Mouse (Mus musculus): ENCODE data around the gene Prlhr. TPM values are rescaled to one million over a fixed set of nuclear protein-coding genes. Genes with fewer than 3 reads are reported as not detected.

The Prlhr gene
- polyA plus RNA-seq, 1 experiment from 2014 or later = 0.19 TPM

GRCm38 (mm10) chr19:60465726-60466125, 2.4 kb downstream of the Prlhr start:
- no peak for ATAC-seq (replicated peaks; ENCODE audit: low FRiP score)
- no peaks in the 10 kb centered on the region for H3K9me3 ChIP-seq (replicated peaks)
- H3K4me1 ChIP-seq = peaks cover 21% of the 10 kb centered on the region
- no peak overlapping the region for H3K9ac ChIP-seq
- no peak overlapping the region for H3K27ac ChIP-seq
- H3K4me3 ChIP-seq (replicated peaks) = no peak overlapping the region
- WGBS = 62% methylated on average over 2 of the region's 2 CpGs
- H3K36me3 ChIP-seq = no peaks in the 10 kb centered on the region
- H3K4me2 ChIP-seq = no peak overlapping the region
- H3K27me3 ChIP-seq = peaks cover 41% of the 10 kb centered on the region

GRCm38 (mm10) chr19:60463896-60464295, 4.2 kb downstream of the Prlhr start:
- WGBS = 38% methylated on average over 3 of the region's 3 CpGs
- no peak overlapping the region for H3K4me2 ChIP-seq
- no peaks in the 10 kb centered on the region for H3K36me3 ChIP-seq
- H3K9ac ChIP-seq = no peak overlapping the region
- no peaks in the 10 kb centered on the region for H3K9me3 ChIP-seq (replicated peaks)
- H3K27ac ChIP-seq = no peak overlapping the region
- H3K27me3 ChIP-seq = peaks cover 41% of the 10 kb centered on the region
- ATAC-seq (replicated peaks; ENCODE audit: low FRiP score) = no peak
- peaks cover 21% of the 10 kb centered on the region for H3K4me1 ChIP-seq
- no peak overlapping the region for H3K4me3 ChIP-seq (replicated peaks)

- ATAC-seq (replicated peaks; ENCODE audit: low FRiP score) = no peak
- no peaks in the 10 kb centered on the region for H3K36me3 ChIP-seq
- no peaks in the 10 kb centered on the region for H3K9me3 ChIP-seq (replicated peaks)
- no peak overlapping the region for H3K4me2 ChIP-seq
- H3K27ac ChIP-seq = no peak overlapping the region
- no peak overlapping the region for H3K4me3 ChIP-seq (replicated peaks)
- H3K27me3 ChIP-seq = peaks cover 37% of the 10 kb centered on the region
- peaks cover 19% of the 10 kb centered on the region for H3K4me1 ChIP-seq
- WGBS = 69% methylated on average over 3 of the region's 3 CpGs
- H3K9ac ChIP-seq = no peak overlapping the region
Measured at GRCm38 (mm10) chr19:60463440-60463839, 4.7 kb downstream of the Prlhr start.

- H3K36me3 ChIP-seq = no peaks in the 10 kb centered on the region
- H3K4me3 ChIP-seq (replicated peaks) = no peak overlapping the region
- WGBS = 55% methylated on average over 2 of the region's 2 CpGs
- H3K9ac ChIP-seq = no peak overlapping the region
- H3K27me3 ChIP-seq = peaks cover 17% of the 10 kb centered on the region
- no peak overlapping the region for H3K27ac ChIP-seq
- H3K4me1 ChIP-seq = 0 out of 2 replicates have a peak, but pooled peaks cover 6% of the 10 kb centered on the region
- no peaks in the 10 kb centered on the region for H3K9me3 ChIP-seq (replicated peaks)
- no peak overlapping the region for H3K4me2 ChIP-seq
- no peak for ATAC-seq (replicated peaks; ENCODE audit: low FRiP score)
Measured at GRCm38 (mm10) chr19:60461476-60461875, 6.6 kb downstream of the Prlhr start.

GRCm38 (mm10) chr19:60459680-60460079, 8.4 kb downstream of the Prlhr start:
- no peak for ATAC-seq (replicated peaks; ENCODE audit: low FRiP score)
- no peak overlapping the region for H3K9ac ChIP-seq
- 41% methylated on average over 3 of the region's 3 CpGs for WGBS
- peaks cover 3% of the 10 kb centered on the region; the same call in 1 of the 2 replicates for H3K27me3 ChIP-seq
- no peak overlapping the region for H3K27ac ChIP-seq
- 0 out of 2 replicates have a peak, but pooled peaks cover 6% of the 10 kb centered on the region for H3K4me1 ChIP-seq
- H3K4me3 ChIP-seq (replicated peaks) = no peak overlapping the region
- no peak overlapping the region for H3K4me2 ChIP-seq
- no peaks in the 10 kb centered on the region for H3K9me3 ChIP-seq (replicated peaks)
- no peaks in the 10 kb centered on the region for H3K36me3 ChIP-seq

GRCm38 (mm10) chr19:60459071-60459470, 9.0 kb downstream of the Prlhr start:
- H3K4me3 ChIP-seq (replicated peaks) = no peak overlapping the region
- no peak for ATAC-seq (replicated peaks; ENCODE audit: low FRiP score)
- WGBS = 84% methylated on average over 2 of the region's 2 CpGs
- H3K9ac ChIP-seq = no peak overlapping the region
- no peak overlapping the region for H3K27ac ChIP-seq
- no peak overlapping the region for H3K4me2 ChIP-seq
- no peaks in the 10 kb centered on the region for H3K36me3 ChIP-seq
- H3K27me3 ChIP-seq = peaks cover 3% of the 10 kb centered on the region; the same call in 1 of the 2 replicates
- H3K4me1 ChIP-seq = 0 out of 2 replicates have a peak, but pooled peaks cover 3% of the 10 kb centered on the region
- H3K9me3 ChIP-seq (replicated peaks) = no peaks in the 10 kb centered on the region

GRCm38 (mm10) chr19:60455791-60456190, 12.3 kb downstream of the Prlhr start:
- no peaks in the 10 kb centered on the region for H3K36me3 ChIP-seq
- no peaks in the 10 kb centered on the region for H3K4me1 ChIP-seq
- H3K4me2 ChIP-seq = no peak overlapping the region
- no peak overlapping the region for H3K9ac ChIP-seq
- no peak overlapping the region for H3K27ac ChIP-seq
- no peaks in the 10 kb centered on the region for H3K9me3 ChIP-seq (replicated peaks)
- ATAC-seq (replicated peaks; ENCODE audit: low FRiP score) = no peak
- H3K27me3 ChIP-seq = no peaks in the 10 kb centered on the region
- H3K4me3 ChIP-seq (replicated peaks) = no peak overlapping the region
- WGBS = 85% methylated on average over 1 of the region's 1 CpGs

GRCm38 (mm10) chr19:60440531-60440930, 27.6 kb downstream of the Prlhr start:
- H3K27me3 ChIP-seq = no peaks in the 10 kb centered on the region
- H3K4me2 ChIP-seq = no peak overlapping the region
- no peak overlapping the region for H3K9ac ChIP-seq
- H3K4me3 ChIP-seq (replicated peaks) = no peak overlapping the region
- no peak overlapping the region for H3K27ac ChIP-seq
- no peaks in the 10 kb centered on the region for H3K4me1 ChIP-seq
- ATAC-seq (replicated peaks; ENCODE audit: low FRiP score) = no peak
- H3K36me3 ChIP-seq = no peaks in the 10 kb centered on the region
- no peaks in the 10 kb centered on the region for H3K9me3 ChIP-seq (replicated peaks)

- Histone ChIP-seq H3K27me3 (no peaks in the 10 kb centered on the region), H3K36me3 (no peaks in the 10 kb centered on the region), H3K9me3 (replicated peaks) (no peaks in the 10 kb centered on the region), H3K27ac (no peak overlapping the region), H3K4me3 (replicated peaks) (no peak overlapping the region), H3K9ac (no peak overlapping the region), H3K4me2 (no peak overlapping the region), H3K4me1 (no peaks in the 10 kb centered on the region)
- no peak for ATAC-seq (replicated peaks; ENCODE audit: low FRiP score)
- 54% methylated on average over 5 of the region's 5 CpGs for WGBS
Measured at GRCm38 (mm10) chr19:60440083-60440482, 28.0 kb downstream of the Prlhr start.

GRCm38 (mm10) chr19:60437566-60438241, 30.4 kb downstream of the Prlhr start:
- H3K36me3 ChIP-seq = no peaks in the 10 kb centered on the region
- 49% methylated on average over 6 of the region's 6 CpGs for WGBS
- no peak for ATAC-seq (replicated peaks; ENCODE audit: low FRiP score)
- H3K4me3 ChIP-seq (replicated peaks) = no peak overlapping the region
- H3K4me1 ChIP-seq = no peaks in the 10 kb centered on the region
- H3K27me3 ChIP-seq = 0 out of 2 replicates have a peak, but pooled peaks cover 4% of the 10 kb centered on the region
- H3K27ac ChIP-seq = no peak overlapping the region
- H3K4me2 ChIP-seq = no peak overlapping the region
- no peak overlapping the region for H3K9ac ChIP-seq
- H3K9me3 ChIP-seq (replicated peaks) = no peaks in the 10 kb centered on the region

- Histone ChIP-seq H3K9me3 (replicated peaks) (no peaks in the 10 kb centered on the region), H3K27ac (no peak overlapping the region), H3K4me2 (no peak overlapping the region), H3K27me3 (0 out of 2 replicates have a peak, but pooled peaks cover 4% of the 10 kb centered on the region), H3K4me3 (replicated peaks) (no peak overlapping the region), H3K4me1 (no peaks in the 10 kb centered on the region), H3K9ac (no peak overlapping the region), H3K36me3 (no peaks in the 10 kb centered on the region)
- 81% methylated on average over 6 of the region's 6 CpGs for WGBS
- no peak for ATAC-seq (replicated peaks; ENCODE audit: low FRiP score)
Measured at GRCm38 (mm10) chr19:60432347-60433129, 35.6 kb downstream of the Prlhr start.

GRCm38 (mm10) chr19:60417611-60418010, 50.5 kb downstream of the Prlhr start:
- Histone ChIP-seq H3K9ac (no peak overlapping the region), H3K4me3 (replicated peaks) (no peak overlapping the region), H3K27ac (no peak overlapping the region), H3K4me1 (no peaks in the 10 kb centered on the region), H3K4me2 (no peak overlapping the region), H3K36me3 (no peaks in the 10 kb centered on the region), H3K9me3 (replicated peaks) (no peaks in the 10 kb centered on the region), H3K27me3 (no peaks in the 10 kb centered on the region)
- 70% methylated on average over 1 of the region's 1 CpGs for WGBS
- no peak for ATAC-seq (replicated peaks; ENCODE audit: low FRiP score)
